Mouse (Mus musculus): Measurements from ENCODE around the gene Rnf180. TPM values are rescaled to one million over a fixed set of nuclear protein-coding genes. Genes with fewer than 3 reads are reported as not detected.
"Not testable (repeated sequence)": the region's sequence is repeated elsewhere in the genome, so short reads cannot be mapped to it uniquely, and the experiment has no call there.

The Rnf180 gene
- total RNA-seq (2021) = 10 to 100 TPM; 18.0 to 19.7 TPM

DNA sequence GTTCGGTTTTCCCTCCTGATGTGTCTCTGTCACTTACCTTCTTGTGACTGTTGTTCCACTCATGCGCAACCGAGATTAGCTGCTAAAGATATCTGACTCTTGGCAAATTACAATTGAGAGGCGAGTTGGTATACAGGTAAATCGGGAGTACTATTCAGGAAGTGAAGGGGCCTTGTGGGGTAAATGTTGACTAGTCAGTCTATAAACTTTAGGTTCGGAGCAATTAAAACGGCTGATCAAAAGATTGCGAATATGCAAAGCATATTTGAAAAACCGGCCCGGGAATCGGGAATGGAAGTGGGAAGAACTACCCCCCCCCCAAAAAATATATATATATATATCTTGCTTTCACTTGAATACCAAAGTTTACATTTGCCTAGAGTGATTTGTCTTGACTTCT is at the start of gene Rnf180:
TSS of gene Rnf180 (minus strand) at position 101 of the 400 bp plus-strand sequence.
- no peak for DNase-seq (ENCODE audit: extremely low spot score in 1 of 2, low spot score in 1 of 2)

DNA sequence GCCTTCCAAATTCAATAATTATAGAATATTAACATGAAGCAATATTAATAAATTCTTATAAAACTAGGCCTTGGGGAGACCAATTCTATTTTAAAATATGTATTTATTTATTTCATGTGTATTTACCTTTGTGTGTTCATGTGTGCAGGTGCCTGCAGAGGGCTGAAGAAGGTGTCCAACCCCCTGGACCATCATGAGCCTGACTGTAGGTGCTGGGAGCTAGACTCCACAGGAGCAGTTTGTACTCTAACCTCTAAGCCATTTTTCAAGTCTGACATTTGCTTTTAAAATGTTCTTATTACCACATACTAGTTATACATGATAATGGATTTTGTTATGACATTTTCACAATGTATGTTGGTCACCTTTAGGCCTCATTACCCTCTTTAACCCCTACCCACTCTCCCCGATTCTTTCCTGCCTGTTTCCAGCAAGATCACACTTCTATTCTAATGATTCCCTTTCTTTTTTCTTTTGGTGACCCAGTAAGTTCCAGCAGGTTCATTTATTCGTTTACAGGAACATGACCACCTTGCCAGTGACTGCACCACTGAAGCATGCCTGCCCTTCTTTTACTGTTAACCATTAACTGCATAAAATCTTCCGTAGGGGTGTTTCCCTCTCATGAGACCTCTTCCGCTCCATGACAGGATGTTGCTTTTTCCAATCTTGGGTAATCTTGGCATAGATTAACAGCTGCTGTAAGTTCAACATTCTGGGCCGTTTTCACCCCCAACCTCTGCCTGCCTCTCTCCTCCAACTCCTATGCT is 36.8 kb upstream of the Rnf180 start:
- no peak for DNase-seq (ENCODE audit: extremely low spot score in 1 of 2, low spot score in 1 of 2)

DNA sequence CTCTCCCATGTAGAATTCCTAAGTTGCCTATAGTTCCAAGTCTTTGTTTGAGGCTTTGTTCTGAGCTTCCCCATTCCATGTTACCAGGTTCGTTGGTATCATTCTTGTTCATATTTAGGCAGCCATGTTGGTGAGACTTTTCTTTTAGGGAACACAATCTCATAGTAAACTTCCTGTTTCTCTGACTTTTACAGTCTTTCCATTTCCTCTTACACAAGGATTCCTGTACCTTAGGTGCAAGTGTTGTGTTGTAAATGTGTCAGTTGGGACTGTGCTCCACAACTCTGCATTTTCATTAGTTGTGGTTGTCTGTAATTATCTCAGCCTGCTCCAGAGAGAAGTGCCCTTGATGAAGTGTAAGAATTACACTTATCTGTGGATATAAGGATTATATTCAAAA is 32.3 kb upstream of the Rnf180 start:
- DNase-seq (ENCODE audit: extremely low spot score in 1 of 2, low spot score in 1 of 2) = no peak

DNA sequence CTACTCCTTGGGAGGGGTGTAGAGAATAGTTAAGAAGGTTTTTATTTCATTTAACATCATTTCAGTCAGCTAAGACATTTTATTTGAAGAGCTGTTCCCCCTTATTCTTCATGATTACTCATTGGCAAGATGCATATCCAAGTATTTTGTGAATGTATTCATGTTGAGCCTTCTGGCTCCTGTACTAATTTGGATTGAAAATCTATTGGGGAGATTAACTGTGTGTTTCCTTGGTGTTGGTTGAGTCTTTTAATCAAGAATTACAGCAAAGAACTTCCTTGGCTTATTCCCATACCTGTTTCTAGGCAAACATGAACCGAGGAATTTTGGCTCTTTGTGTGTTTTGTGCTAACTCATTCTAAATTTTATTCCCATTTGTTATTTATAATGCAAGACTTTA is 22.3 kb upstream of the Rnf180 start:
- DNase-seq (ENCODE audit: extremely low spot score in 1 of 2, low spot score in 1 of 2) = no peak

DNA sequence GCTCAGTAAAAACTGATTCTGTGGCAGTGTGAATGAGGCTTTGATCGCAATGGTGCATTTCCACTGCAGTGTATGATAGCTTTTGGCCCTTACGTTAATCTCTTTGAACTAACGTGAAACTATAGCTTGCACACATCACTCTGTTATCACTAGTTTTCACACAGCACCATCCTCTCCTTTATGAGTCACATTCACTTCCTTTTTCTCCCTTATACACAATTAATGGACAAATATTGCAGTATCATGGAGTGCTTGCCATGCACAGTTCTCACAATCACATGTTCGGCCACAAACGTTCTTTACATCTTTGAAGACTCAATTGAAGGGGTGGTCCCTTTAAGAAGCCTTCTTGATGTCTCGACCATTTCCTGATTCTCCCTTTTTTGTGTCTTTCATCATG is 21.4 kb upstream of the Rnf180 start:
- no peak for DNase-seq (ENCODE audit: extremely low spot score in 1 of 2, low spot score in 1 of 2)

DNA sequence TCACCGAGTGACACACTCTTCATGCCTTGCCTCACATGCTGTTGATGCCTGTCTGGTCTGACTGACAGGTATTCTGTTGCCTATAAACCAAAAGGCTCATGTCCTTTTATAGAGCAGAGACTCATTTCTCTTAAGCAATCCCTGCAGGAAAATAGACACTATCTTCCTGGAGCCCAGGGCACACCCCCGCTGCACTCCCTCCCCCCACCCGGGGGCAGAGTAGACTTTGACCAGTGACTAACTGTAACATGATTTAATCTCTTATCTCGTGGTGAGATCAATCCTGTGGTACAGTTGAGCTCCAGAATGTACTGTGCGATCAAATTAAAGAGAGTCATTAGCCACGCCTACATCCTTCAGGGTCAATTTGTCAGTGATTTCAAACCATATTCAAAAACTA is 18.1 kb upstream of the Rnf180 start:
- DNase-seq (ENCODE audit: extremely low spot score in 1 of 2, low spot score in 1 of 2) = no peak

DNA sequence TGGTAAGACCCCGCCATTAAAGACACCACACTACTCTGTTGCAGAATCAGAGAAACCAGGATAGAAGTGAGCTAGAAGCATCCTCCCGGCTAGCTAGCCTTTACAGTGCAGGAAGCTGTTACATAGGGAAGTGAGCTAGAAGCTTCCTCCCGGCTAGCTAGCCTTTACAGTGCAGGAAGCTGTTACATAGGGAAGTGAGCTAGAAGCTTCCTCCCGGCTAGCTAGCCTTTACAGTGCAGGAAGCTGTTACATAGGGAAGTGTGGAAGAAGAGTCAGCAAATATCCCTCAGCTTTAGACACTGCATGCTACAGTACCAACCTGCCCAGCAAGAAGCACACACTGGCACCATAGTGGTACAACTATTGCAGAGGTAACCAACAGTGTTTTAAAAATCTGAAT is 15.9 kb upstream of the Rnf180 start:
- DNase-seq (ENCODE audit: extremely low spot score in 1 of 2, low spot score in 1 of 2) = not testable (repeated sequence)

DNA sequence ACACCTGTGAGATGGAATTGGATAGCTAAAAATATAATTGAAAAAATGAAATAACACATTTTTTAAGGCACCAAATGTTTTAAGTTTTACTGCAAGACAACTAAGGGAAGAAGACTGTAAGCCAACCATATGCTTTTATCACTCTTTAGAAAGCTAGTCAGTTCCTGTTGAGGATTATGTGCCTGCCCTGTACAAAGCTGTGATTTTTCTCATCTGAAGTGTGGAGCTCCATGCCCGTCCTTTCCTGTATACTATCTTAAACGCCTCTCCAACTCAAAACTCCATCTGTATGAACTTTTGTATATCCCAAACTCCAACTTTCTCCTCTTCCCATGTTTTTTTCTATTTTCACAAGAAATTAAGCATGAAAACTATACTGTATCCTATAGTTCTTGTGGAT is 10.9 kb upstream of the Rnf180 start:
- no peak for DNase-seq (ENCODE audit: extremely low spot score in 1 of 2, low spot score in 1 of 2)

DNA sequence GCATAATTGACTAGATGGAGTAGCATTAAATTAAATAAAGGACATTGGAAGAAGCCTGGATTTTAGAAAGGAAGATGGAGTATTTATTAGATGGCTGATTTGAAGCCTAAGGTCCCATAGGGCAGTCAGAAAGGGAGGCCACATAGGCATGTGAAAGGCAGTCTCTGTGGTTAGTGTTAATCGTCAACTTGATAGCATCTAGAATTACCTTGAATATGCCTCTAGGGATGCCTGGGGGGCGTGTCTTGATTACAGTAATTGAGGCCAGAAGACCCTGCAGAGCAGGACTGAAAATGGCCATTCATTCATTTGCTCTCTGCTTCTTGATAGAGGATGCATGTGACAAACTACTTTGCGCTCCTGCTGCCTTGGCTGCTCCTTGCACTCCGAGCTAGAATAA is 9.4 kb upstream of the Rnf180 start:
- DNase-seq (ENCODE audit: extremely low spot score in 1 of 2, low spot score in 1 of 2) = no peak

DNA sequence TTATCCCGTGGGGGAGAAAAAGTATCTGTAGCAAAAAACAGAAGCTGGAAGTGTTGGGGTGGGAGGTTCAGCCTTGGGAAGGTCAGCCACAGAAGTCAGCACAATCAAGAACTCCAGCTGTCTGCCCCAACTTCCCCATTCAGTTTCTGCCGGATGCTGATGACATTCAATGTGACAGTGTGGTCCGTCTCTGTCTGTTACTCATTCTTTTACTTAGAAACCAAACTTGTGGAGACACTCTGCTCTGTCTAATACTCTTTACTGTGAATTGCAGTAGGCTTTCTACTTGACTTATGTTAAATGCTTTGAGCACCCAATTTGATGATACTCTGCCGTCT is 5.4 kb upstream of the Rnf180 start:
- no peak for DNase-seq (ENCODE audit: extremely low spot score in 1 of 2, low spot score in 1 of 2)

DNA sequence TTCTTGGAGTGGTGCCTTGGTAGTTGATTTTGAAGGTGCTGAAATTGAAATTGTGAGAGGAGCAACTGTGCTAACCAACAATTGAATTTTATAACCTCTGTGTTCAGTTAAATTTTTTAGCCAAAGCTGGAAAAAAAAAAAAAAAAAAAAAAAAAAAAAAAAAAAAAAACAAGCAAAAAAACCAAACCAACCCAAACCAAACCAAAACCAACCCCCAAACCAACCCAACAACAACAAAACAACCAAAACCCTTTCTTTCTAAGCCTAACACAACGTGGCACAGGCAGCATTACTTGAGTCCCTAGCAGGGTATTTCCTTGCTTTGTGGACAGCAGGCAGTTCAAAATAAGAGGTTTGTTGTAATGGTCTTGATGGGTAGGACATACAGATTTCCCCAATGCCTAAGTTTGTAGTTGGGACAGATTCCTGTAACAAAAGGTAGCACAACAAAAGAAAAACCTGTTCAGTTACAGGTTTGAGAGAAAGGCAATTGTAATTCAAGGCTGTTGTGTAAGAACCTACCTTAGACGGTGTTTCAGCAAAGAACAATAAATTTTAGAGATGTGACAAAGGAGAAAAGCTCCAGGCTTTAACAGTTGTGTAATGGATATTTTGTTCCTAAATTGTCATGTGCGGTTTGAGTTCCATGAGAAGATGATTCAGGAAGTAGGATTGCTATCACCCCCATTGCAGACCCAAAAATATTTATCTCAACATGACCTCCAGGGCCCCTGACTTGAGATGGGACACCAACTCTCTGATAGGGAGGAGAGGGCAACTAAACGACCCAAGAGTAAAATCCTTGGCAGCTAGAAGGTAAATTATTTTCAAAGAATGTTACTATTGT is 4.8 kb upstream of the Rnf180 start:
- no peak for DNase-seq (ENCODE audit: extremely low spot score in 1 of 2, low spot score in 1 of 2)

DNA sequence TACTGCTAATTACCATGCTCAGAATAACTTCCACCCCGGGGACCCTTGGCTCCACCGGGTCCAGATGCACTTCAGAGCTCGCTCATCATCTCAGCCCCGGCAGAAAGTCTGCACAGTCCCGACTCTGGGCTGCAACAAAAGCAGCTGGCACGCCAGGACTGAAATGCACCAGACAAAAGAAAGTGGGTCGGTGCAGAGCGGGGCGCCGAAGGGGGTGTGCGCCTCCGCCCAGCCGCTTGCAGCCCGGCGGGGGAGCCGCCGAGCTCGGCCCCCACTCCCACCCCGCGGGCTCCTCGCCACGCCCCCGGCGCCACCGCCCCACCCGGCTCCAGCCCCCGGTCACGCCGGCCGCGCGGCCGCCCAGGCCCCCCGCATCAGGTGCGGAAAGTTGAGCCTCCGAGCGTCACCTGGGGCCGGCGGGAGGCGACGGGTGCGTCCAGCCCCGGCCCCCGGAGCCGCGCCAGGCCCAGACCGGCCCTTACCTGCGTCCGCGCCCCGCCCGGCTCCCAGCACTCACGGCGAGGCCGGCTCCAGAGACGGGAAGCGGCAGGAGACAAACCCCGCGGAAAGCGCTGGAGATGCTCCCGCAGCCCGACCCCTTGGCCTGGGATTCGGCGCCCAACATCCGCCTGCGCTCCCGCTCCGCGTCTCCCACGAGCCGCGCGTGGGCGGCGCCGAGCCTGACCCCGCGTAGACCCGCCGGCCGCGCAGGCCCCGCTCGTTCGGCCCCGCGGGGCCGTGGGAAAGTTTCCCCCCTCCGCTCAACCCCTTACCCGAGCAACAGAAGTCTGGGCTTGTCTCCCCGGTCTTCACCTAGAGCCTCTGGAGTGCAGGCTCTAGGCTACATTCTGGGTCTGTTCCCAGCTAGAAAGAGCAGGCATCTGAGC is 591 bp downstream of the Rnf180 start:
- peak; percentile 44 to 48 for DNase-seq (ENCODE audit: extremely low spot score in 1 of 2, low spot score in 1 of 2)

DNA sequence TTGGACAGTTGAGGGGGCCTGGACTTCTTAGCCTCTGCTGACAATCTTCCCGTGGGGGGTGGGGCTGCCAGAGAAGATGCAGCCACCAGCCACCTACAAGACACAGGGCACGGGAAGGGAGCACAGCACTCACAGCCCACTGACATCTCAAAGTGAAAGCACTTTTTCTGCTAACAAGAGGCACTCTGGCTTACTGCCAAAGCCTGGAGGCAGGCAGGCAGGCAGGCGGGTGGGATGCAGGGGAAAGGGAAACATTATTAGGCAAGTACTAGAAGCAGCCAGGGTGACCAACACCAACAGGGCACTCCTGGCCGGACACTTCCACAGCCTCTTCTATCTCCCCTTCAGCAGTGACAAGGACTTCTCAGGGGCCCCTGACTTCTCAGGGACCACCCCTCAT is 2.8 kb downstream of the Rnf180 start:
- peak in 1 of 2 experiments; percentile 62 for DNase-seq (ENCODE audit: extremely low spot score in 1 of 2, low spot score in 1 of 2)

DNA sequence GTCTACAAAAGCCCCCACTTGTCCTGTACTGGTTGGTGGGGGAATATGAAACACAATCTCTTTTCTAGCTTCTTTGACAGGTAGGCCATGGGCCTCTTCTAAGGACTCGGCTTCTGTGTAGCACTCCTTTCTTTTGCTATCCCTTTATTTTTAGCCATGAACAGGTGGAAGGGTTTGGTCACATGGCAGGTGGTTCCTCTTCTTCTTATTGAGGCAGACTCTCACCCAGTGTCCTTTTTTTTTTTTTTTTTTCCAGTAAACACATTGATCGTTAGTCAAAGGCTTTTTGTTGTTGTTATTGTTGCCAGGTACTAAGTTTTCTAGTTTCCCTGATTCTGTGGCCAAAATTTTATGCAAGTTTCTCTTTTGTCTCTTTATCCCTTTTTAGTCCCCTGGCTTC is 4.0 kb downstream of the Rnf180 start:
- no peak for DNase-seq (ENCODE audit: extremely low spot score in 1 of 2, low spot score in 1 of 2)

DNA sequence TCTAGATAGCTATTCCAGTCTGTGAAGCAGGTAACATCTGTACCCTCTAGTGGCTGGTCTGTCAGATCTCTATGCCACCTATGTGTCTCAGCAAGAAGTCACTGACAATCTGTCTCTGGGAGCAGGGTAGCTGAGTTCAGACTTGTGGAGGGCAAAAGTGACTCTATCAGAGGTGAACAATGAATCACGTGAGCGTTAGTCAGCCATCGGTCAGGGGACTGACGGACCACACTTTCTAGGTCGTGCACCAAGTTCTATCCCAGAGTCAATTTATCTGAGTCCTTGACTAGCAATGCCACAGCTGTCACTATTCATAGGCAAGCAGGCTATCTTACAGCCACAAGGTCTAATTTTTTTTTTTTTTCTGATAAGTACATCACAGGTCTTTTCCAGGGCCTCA is 4.6 kb downstream of the Rnf180 start:
- DNase-seq (ENCODE audit: extremely low spot score in 1 of 2, low spot score in 1 of 2) = no peak

DNA sequence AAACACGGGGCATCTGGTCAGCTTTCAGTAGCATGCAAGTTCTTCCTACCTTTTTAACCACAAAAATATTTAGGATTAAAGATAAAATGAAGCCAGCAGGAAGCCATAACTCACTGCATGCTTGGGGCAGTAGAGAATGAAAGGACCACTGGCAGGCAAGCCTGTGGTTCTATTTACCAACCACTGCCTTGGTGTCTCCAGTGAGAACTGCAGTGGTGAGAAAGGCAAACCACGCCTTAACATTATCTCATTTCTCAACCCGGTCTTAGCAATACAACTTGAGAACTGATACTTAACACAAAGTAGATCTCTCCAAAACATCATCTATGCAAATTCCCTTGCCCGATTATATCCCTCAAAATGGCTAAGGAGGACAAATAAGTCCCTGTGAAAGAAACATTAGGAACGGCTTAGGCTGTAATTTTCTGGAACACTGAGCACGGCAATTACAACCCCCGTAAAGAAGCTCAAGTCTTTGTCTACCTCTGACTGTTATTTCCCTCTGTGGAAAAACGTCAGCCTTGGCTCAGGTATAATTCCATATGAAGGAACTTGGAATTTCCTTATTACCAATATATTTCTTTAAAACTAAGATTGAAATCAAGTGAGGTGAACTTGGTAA is 15.1 kb downstream of the Rnf180 start:
- no peak for DNase-seq (ENCODE audit: extremely low spot score in 1 of 2, low spot score in 1 of 2)

DNA sequence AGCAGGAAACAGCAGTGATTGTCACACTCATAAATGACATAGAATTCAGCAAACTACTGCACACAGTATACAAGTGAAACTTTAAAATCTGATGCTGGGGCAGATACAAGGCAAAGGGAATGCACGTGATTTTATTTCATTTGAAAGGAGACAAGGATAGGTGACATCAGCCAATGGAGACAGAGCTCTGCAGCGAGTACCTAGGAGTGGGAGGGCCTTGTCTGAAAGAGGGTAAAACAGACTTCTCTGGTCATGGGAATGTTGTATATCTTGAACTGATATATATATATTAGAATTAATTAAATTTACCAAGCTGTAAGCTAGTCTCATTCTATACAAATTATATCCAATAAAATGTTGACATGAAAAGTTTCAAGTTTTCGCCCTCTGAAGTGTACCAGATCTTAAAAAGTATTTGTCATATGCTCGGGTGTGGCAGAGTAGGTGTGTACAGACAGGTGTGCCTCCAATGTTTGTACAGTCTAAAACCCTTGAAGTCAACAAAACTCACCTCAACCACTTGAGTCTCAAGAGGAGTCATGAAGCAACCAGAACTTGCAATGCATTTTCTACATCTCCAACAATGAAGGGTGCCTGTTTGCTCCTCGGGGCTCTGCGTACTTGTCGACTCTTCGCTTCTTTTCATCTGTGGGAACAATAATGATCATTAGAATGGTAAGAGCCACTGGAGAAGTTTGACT is 24.1 kb downstream of the Rnf180 start:
- DNase-seq (ENCODE audit: extremely low spot score in 1 of 2, low spot score in 1 of 2) = no peak

DNA sequence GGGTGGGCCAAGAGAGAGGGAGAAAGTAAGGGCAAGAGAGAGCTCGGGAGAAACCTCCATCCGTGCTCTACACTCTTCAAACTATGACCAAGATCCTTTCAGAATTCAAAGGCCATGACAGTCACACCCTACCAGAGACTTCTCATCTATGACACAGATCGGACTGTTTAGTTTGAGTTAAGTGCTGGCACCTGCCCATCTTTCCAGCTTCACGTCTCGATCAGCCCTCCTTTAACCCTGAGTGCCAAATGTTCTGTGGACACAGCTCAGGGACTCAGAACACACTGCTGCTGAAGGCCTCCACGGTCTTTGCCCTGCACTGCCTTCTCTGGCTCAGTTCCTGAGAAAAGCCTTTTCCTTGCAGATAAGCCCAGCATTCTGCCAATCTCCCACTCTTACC is 27.2 kb downstream of the Rnf180 start:
- DNase-seq (ENCODE audit: extremely low spot score in 1 of 2, low spot score in 1 of 2) = no peak

DNA sequence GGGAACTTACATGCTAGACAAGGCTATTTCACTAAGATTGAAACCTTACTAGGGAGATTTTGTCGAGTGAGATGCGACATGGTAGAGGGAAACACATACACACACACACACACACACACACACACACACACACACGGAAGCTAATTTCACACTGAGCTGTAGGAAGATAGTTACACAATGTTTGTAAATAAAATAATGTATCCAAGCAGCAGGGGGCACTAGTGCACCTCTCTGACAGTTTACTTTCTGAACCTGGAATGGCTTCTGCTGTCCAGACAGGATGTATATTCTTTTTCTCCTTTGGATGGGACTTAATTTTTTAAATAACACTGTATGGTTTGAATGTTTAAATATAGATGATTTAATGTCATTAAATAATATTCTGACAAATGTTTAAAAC is 27.9 kb downstream of the Rnf180 start:
- peak in 1 of 2 experiments; percentile 73 for DNase-seq (ENCODE audit: extremely low spot score in 1 of 2, low spot score in 1 of 2)
